Mouse (Mus musculus) heart, adult 2 months (tissue): ENCODE measurements around the gene Rdh16f2.

Source experiments
- CTCF ChIP-seq: fragments of 200-600 bp; IDR thresholded peaks from 2 replicates; pipeline ENCODE4 v1.8.1; 2022; ENCODE audit warnings: antibody characterized with exemption, mild to moderate bottlenecking, moderate library complexity
- EP300 ChIP-seq: fragments of 200-500 bp; IDR thresholded peaks from 2 replicates; pipeline ENCODE4 v1.6.1; 2011; ENCODE audit warnings: low read depth, low read length, control low read depth; ENCODE audit not compliant: insufficient read depth
- POLR2A ChIP-seq: fragments of 200-500 bp; IDR thresholded peaks from 2 replicates; pipeline ENCODE4 v1.6.1; 2011; ENCODE audit warnings: mild to moderate bottlenecking, low read depth, low read length, control low read depth; ENCODE audit not compliant: insufficient read depth

- TF ChIP-seq CTCF: peak; percentile 47
- TF ChIP-seq EP300: no peak
- no peak for TF ChIP-seq POLR2A
Measured at GRCm38 (mm10) chr10:127872484-127872883, 6.2 kb downstream of the Rdh16f2 start.
